Mouse (Mus musculus) liver, adult 2 months (tissue): ENCODE results near the gene Gm49510.

Source experiments
- CTCF ChIP-seq: fragments of 200-500 bp; IDR thresholded peaks from 2 replicates; pipeline ENCODE4 v1.5.1; 2011; ENCODE audit warnings: low read depth, low read length, control low read depth
- POLR2A ChIP-seq: fragments of 200-500 bp; IDR thresholded peaks from 2 replicates; pipeline ENCODE4 v1.6.1; 2011; ENCODE audit warnings: low read length, control low read depth; ENCODE audit not compliant: insufficient read depth; ENCODE audit errors: extremely low read depth

- no peak for TF ChIP-seq CTCF
- TF ChIP-seq POLR2A: no peak
Observed at GRCm38 (mm10) chr15:78947657-78948056, 48.2 kb downstream of the Gm49510 start, which contains the start of gene Triobp.
